Mouse (Mus musculus) embryonic facial prominence, embryonic 15.5 days (tissue): ENCODE results near the gene Tmem59l. TPM values are rescaled to one million over a fixed set of nuclear protein-coding genes. Genes with fewer than 3 reads are reported as not detected.

Experiments used
- ATAC-seq: fragments of 200-750 bp; cut with Nextera tagmentation; 2 replicates; pipeline ENCODE4 v1.8.0; 2017; ENCODE audit warnings: low read depth, moderate TSS enrichment; ENCODE audit not compliant: insufficient number of reproducible peaks, low FRiP score, low TSS enrichment
- H3K27ac ChIP-seq: fragments of 300-500 bp; sonication (generic); replicated peaks from 2 replicates; pipeline ENCODE4 v1.5.1; 2015; ENCODE audit warnings: mild to moderate bottlenecking, inconsistent platforms
- H3K27me3 ChIP-seq: fragments of 300-500 bp; sonication (generic); 2 replicates; pipeline ENCODE4 v1.6.1; 2015; ENCODE audit warnings: inconsistent platforms
- H3K36me3 ChIP-seq: fragments of 300-500 bp; sonication (generic); 2 replicates; pipeline ENCODE4 v1.6.1; 2015; ENCODE audit warnings: mild to moderate bottlenecking, inconsistent platforms
- H3K4me1 ChIP-seq: fragments of 300-500 bp; sonication (generic); 2 replicates; pipeline ENCODE4 v1.6.1; 2015; ENCODE audit warnings: inconsistent platforms
- H3K4me2 ChIP-seq: fragments of 300-500 bp; sonication (generic); replicated peaks from 2 replicates; pipeline ENCODE4 v1.6.1; 2015; ENCODE audit warnings: mild to moderate bottlenecking, inconsistent platforms
- H3K4me3 ChIP-seq: fragments of 300-500 bp; sonication (generic); replicated peaks from 2 replicates; pipeline ENCODE4 v1.5.1; 2015; ENCODE audit warnings: mild to moderate bottlenecking, inconsistent platforms
- H3K9ac ChIP-seq: fragments of 300-500 bp; sonication (generic); 2 replicates; pipeline ENCODE4 v1.6.1; 2015; ENCODE audit warnings: inconsistent platforms
- H3K9me3 ChIP-seq: fragments of 300-500 bp; sonication (generic); replicated peaks from 2 replicates; pipeline ENCODE4 v1.6.1; 2016; ENCODE audit warnings: inconsistent platforms
- WGBS: fragments of 180-500 bp; shearing (Covaris S2); methylation state at CpG from one replicate; pipeline ENCODE4 v1.1.7; 2015; 5-methylcytosine and 5-hydroxymethylcytosine counted together
- polyA plus RNA-seq: library from polyadenylated mRNA; unstranded; fragments of >200 nt; fragmentation: Nextera tagmentation; extraction: Ambion mirVana; gene quantifications from 2 replicates; pipeline ENCODE4 v1.2.1, GENCODE M21; 2015

Gene Tmem59l
- polyA plus RNA-seq, 1 experiment from 2014 or later: 18.7 TPM

- Histone ChIP-seq H3K9me3 (no peaks in the 10 kb centered on the region), H3K4me2 (no peak overlapping the region), H3K4me1 (peaks cover 12% of the 10 kb centered on the region), H3K27me3 (no peaks in the 10 kb centered on the region), H3K36me3 (no peaks in the 10 kb centered on the region), H3K9ac (no peak overlapping the region), H3K4me3 (no peak overlapping the region), H3K27ac (no peak overlapping the region)
- ATAC-seq: no peak
- WGBS: 81% methylated on average over 3 of the region's 3 CpGs
Measured at GRCm38 (mm10) chr8:70458462-70458861, 28.7 kb downstream of the Tmem59l start.

GRCm38 (mm10) chr8:70457882-70458281, 29.3 kb downstream of the Tmem59l start:
- H3K4me1 ChIP-seq: peaks cover 17% of the 10 kb centered on the region
- no peak overlapping the region for H3K9ac ChIP-seq
- no peak for ATAC-seq
- no peaks in the 10 kb centered on the region for H3K27me3 ChIP-seq
- H3K36me3 ChIP-seq: no peaks in the 10 kb centered on the region
- no peak overlapping the region for H3K4me2 ChIP-seq
- H3K4me3 ChIP-seq: no peak overlapping the region
- no peak overlapping the region for H3K27ac ChIP-seq
- WGBS: 85% methylated on average over 6 of the region's 6 CpGs
- no peaks in the 10 kb centered on the region for H3K9me3 ChIP-seq

GRCm38 (mm10) chr8:70456996-70457395, 30.2 kb downstream of the Tmem59l start:
- 84% methylated on average over 1 of the region's 1 CpGs for WGBS
- H3K4me1 ChIP-seq: peaks cover 26% of the 10 kb centered on the region
- no peak for ATAC-seq

DNA sequence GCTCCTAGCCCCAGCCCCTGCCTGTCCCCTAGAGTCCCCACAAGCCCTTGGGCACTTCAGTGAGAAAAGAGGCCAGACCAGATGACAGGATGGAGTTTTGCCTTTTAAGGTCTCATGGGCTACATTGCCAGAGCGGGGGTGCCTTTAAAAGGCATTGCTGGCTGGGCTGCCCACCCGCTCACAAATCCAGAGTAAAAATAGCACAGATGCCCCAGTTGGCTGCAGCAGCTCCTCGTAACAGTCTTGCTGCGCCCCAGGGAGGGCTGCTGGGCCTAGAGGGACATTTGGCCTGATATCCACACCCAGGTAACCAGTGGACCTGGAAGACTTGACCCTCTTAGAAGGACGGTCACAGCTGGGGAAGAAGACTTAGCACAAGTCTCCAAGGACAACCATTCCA, 33.3 kb downstream of the Tmem59l start:
- Histone ChIP-seq H3K36me3 (peaks cover 18% of the 10 kb centered on the region), H3K4me3 (no peak overlapping the region), H3K27ac (no peak overlapping the region), H3K4me1 (peaks cover 51% of the 10 kb centered on the region), H3K9ac (no peak overlapping the region), H3K4me2 (no peak overlapping the region), H3K27me3 (no peaks in the 10 kb centered on the region), H3K9me3 (no peaks in the 10 kb centered on the region)
- no peak for ATAC-seq
- 77% methylated on average over 5 of the region's 5 CpGs for WGBS

More at GRCm38 (mm10) chr8:70456996-70457395, 30.2 kb downstream of the Tmem59l start:
- H3K4me2 ChIP-seq: no peak overlapping the region
- H3K36me3 ChIP-seq: peaks cover 7% of the 10 kb centered on the region
- no peak overlapping the region for H3K9ac ChIP-seq
- no peaks in the 10 kb centered on the region for H3K27me3 ChIP-seq
- H3K9me3 ChIP-seq: no peaks in the 10 kb centered on the region
- no peak overlapping the region for H3K4me3 ChIP-seq
- H3K27ac ChIP-seq: no peak overlapping the region

DNA sequence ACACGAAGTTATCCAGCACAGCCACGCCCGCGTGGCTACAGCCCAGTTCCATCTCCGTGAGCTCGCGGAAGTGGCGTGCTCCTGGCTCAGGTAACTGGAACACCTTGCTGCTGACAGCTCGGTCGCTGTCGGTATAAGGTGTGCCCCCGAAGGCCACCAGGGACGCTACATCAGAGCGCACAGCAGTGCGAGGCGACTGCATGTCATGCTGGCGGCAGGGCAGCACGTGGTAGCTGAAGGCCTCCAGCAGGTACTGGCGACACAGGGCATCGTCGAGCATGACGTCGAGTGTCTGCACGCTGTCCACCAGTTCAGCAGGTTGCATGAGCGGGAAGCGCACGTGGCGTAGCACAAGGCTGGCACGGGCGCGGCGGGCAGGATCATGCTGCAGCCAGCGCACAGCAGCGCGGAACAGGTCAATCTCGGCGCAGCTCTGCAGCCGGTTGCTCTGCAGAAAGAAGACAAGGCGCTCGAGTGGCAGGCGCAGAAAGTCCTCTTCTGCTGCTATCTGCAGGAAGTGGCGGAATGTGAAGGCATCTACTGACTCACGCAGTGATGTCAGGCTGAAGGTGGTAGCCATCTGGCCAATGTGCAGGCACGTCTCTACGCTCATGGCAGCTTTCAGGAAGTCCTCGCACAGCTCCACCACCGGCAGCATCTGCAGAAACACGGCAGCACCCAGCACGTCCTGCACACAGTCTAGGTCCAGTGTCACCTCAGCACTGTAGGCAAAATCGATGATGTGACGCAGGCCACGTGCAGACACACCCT, 34.8 kb downstream of the Tmem59l start:
- 65% methylated on average over 52 of the region's 52 CpGs for WGBS
- H3K4me1 ChIP-seq: peaks cover 66% of the 10 kb centered on the region
- H3K27me3 ChIP-seq: no peaks in the 10 kb centered on the region

DNA sequence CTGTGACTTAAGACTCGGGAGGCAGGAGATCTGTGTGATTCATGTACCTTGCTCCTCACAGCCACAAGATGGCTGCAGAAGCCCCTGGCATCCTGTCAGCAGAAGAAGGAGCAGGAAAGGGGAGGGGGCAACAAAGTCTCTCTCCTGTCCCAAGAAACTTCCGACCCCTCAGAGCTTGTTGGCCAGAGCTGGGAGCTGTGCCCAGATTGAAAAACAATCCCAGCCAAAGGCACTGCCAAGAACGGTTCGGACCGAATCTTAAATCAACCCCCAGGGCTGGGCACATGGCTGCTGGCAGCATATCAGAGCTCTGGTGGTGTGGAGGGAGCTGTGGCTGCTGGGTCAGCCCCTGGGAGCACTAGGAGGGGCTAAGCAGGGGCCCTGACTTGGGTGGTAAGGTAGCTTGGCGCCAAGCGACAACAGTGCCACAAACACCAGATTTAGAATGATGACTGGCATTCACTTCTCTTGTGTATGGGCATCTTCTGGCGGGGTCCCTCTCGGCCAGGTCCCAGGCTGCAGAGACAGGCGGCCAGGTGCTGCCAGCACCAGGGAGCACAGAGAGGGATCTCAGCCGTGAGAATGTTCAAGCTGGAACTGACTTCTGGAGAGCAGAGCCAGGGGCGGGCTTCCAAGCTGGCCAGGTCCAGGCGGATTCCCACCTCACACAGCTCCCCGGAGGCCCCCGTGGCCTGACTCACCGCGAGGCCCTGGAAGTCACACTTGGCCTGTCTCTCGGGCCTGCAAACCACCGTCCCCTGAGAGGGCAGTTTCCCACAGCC, 39.3 kb downstream of the Tmem59l start:
- H3K4me2 ChIP-seq: 0 out of 2 replicates have a peak overlapping the region, but pooled peaks have one; percentile 6

More for the DNA sequence above, 34.8 kb downstream of the Tmem59l start:
- Histone ChIP-seq H3K4me3 (no peak overlapping the region), H3K9ac (no peak overlapping the region), H3K9me3 (no peaks in the 10 kb centered on the region), H3K27ac (no peak overlapping the region), H3K36me3 (peaks cover 18% of the 10 kb centered on the region), H3K4me2 (no peak overlapping the region)
- ATAC-seq: no peak

DNA sequence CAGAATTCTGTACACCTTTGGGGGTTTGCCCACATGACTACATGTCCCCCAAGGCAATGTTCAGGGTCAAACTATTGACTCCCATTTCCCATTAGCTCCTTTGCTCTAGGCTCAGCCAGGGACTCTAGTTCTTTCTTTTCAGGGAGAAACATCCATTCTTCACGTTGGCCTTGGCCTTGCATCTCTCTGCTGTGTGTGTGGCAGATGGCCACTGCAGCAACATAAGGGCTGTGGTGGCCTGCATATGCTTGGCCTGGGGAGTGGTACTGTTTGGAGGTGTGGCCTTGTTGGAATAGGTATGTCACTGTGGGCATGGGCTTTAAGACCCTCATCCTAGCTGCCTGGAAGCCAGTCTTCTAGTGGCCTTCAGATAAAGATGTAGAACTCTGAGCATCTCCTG, 41.2 kb downstream of the Tmem59l start:
- H3K9ac ChIP-seq: no peak overlapping the region
- peaks cover 37% of the 10 kb centered on the region for H3K4me1 ChIP-seq
- ATAC-seq: no peak
- H3K27me3 ChIP-seq: no peaks in the 10 kb centered on the region
- peaks cover 1% of the 10 kb centered on the region; the same call in 1 of the 2 replicates for H3K36me3 ChIP-seq
- no peaks in the 10 kb centered on the region for H3K9me3 ChIP-seq
- 67% methylated on average over 1 of the region's 1 CpGs for WGBS
- H3K27ac ChIP-seq: no peak overlapping the region
- H3K4me3 ChIP-seq: no peak overlapping the region
- H3K4me2 ChIP-seq: no peak overlapping the region

More for the DNA sequence above, 39.3 kb downstream of the Tmem59l start:
- Histone ChIP-seq H3K36me3 (peaks cover 18% of the 10 kb centered on the region), H3K4me3 (no peak overlapping the region), H3K9me3 (no peaks in the 10 kb centered on the region), H3K27me3 (no peaks in the 10 kb centered on the region), H3K27ac (peak overlapping the region; percentile 87), H3K9ac (no peak overlapping the region), H3K4me1 (peaks cover 53% of the 10 kb centered on the region)
- WGBS: 50% methylated on average over 19 of the region's 19 CpGs
- ATAC-seq: peak; percentile 72

- no peaks in the 10 kb centered on the region for H3K36me3 ChIP-seq
- no peak overlapping the region for H3K4me3 ChIP-seq
- H3K4me1 ChIP-seq: peaks cover 28% of the 10 kb centered on the region
- H3K4me2 ChIP-seq: no peak overlapping the region
- no peaks in the 10 kb centered on the region for H3K27me3 ChIP-seq
- no peaks in the 10 kb centered on the region for H3K9me3 ChIP-seq
- 76% methylated on average over 4 of the region's 4 CpGs for WGBS
- no peak for ATAC-seq
- H3K27ac ChIP-seq: no peak overlapping the region
- no peak overlapping the region for H3K9ac ChIP-seq
Measured at GRCm38 (mm10) chr8:70443326-70443725, 43.8 kb downstream of the Tmem59l start.

GRCm38 (mm10) chr8:70441565-70441964, 45.6 kb downstream of the Tmem59l start:
- peaks cover 16% of the 10 kb centered on the region for H3K4me1 ChIP-seq
- no peak overlapping the region for H3K4me3 ChIP-seq
- no peak overlapping the region for H3K27ac ChIP-seq
- WGBS: 75% methylated on average over 3 of the region's 3 CpGs
- ATAC-seq: no peak
- no peak overlapping the region for H3K4me2 ChIP-seq
- no peak overlapping the region for H3K9ac ChIP-seq
- H3K27me3 ChIP-seq: no peaks in the 10 kb centered on the region
- no peaks in the 10 kb centered on the region for H3K9me3 ChIP-seq
- no peaks in the 10 kb centered on the region for H3K36me3 ChIP-seq

DNA sequence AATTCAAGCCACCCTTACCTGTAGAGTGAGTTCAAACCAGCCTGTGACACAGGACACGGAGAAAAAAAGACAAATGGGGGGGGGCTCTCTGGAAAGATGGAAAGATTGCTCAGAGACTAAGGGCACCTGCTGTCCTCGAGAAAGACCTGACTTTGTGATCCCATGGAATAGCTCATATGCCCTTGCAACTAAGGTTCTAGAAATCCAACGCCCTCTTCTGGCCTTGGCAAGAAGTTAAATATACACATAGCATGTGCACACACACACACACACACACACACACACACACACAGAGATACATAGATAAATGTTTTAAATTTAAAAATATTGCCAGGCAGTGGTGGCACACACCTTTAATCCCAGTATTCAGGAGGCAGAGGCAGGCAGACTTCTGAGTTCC, 46.9 kb downstream of the Tmem59l start:
- 0 out of 2 replicates have a peak overlapping the region, but pooled peaks have one; percentile 63 for H3K4me3 ChIP-seq
- H3K27me3 ChIP-seq: no peaks in the 10 kb centered on the region
- no peaks in the 10 kb centered on the region for H3K9me3 ChIP-seq
- ATAC-seq: no peak
- no peak overlapping the region for H3K27ac ChIP-seq
- WGBS: 47% methylated on average over 3 of the region's 3 CpGs
- no peaks in the 10 kb centered on the region for H3K36me3 ChIP-seq
- peak overlapping the region; percentile 87 for H3K4me2 ChIP-seq
- peak overlapping the region; percentile 56; the same call in 1 of the 2 replicates for H3K9ac ChIP-seq
- H3K4me1 ChIP-seq: peaks cover 16% of the 10 kb centered on the region

DNA sequence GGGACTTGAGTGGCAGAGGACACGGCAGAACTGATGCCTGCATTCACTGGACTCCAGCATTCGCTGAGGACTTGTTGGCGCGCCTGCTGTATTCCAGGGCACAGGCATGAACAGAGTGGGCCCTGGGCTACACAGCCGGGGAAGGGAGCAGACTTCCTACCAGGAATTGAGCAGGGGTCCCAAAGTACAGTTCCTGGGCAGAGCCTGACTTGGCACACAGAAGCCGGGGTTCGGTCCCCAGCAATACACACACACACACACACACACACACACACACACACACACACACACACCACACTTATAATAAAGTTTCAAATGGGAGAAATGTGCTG, 47.3 kb downstream of the Tmem59l start:
- Histone ChIP-seq H3K36me3 (no peaks in the 10 kb centered on the region), H3K4me3 (peak overlapping the region; percentile 63), H3K27ac (peak overlapping the region; percentile 49; the same call in 1 of the 2 replicates), H3K4me2 (peak overlapping the region; percentile 87), H3K9ac (peak overlapping the region; percentile 56), H3K27me3 (no peaks in the 10 kb centered on the region), H3K9me3 (no peaks in the 10 kb centered on the region), H3K4me1 (peaks cover 16% of the 10 kb centered on the region)
- no peak; the same call in 1 of the 2 replicates for ATAC-seq
- 0% methylated on average over 7 of the region's 7 CpGs for WGBS
